Mouse (Mus musculus): ENCODE data around the gene Gm20388.

DNA sequence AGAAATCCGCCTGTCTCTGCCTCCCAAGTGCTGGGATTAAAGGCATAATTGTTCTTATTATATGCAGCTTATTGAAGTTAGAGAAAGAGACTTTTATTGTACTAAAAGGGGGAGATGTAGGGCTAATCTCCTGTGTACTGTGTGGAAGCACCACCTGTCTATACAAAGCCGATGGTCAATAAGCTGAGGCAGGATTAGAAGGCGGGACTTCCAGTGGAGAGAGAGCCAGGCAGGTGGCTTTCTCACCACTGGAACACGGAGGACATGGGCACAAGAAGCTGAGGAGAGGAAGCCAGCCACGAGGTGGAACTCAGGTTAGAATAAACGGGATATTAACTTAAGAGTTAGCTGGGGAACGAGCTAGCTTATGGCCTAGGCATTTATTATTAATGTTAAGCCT lies 3152.1 kb downstream of the Gm20388 start, which contains the start of gene Spg7:
- TF ChIP-seq POLR2A (IDR thresholded peaks at IDR 0.05; ENCODE audit: borderline replicate concordance, extremely low read depth, insufficient read depth, insufficient read length, poor library complexity, severe bottlenecking) = no peak
- no peak for TF ChIP-seq CTCF (IDR thresholded peaks at IDR 0.05; ENCODE audit: borderline replicate concordance, extremely low read depth, insufficient read depth, insufficient read length)

Data from brain, embryonic 14.5 days (tissue).